Mouse (Mus musculus) bone marrow macrophage, adult 2 months (primary cell): ENCODE data around the gene Upb1. TPM values are rescaled to one million over a fixed set of nuclear protein-coding genes. Genes with fewer than 3 reads are reported as not detected.
"Not testable (repeated sequence)": the region's sequence is repeated elsewhere in the genome, so short reads cannot be mapped to it uniquely, and the experiment has no call there.

Experiments
- H3K27ac ChIP-seq: 2 replicates; pipeline ENCODE4 v1.5.1; 2012; ENCODE audit warnings: low read depth, low read length; ENCODE audit not compliant: insufficient read depth
- H3K4me1 ChIP-seq: 2 replicates; pipeline ENCODE4 v1.6.1; 2012; ENCODE audit warnings: low read length; ENCODE audit not compliant: control insufficient read depth, insufficient read depth
- H3K4me3 ChIP-seq: 2 replicates; pipeline ENCODE4 v1.5.1; 2012; ENCODE audit warnings: mild to moderate bottlenecking, low read length, moderate library complexity; ENCODE audit not compliant: insufficient read depth
- CTCF ChIP-seq: IDR thresholded peaks from 2 replicates; pipeline ENCODE4 v1.5.1; 2012; ENCODE audit warnings: low read depth, mild to moderate bottlenecking, low read length, moderate library complexity
- POLR2A ChIP-seq: IDR thresholded peaks from 2 replicates; pipeline ENCODE4 v1.6.1; 2012; ENCODE audit warnings: mild to moderate bottlenecking, low read depth, low read length, borderline replicate concordance
- polyA plus RNA-seq: library from polyadenylated mRNA; stranded (reverse); fragments of >200 nt; gene quantifications from 2 replicates; pipeline ENCODE4 v1.2.4, GENCODE M21; 2012; ENCODE audit not compliant: missing spikeins, insufficient read depth, insufficient read length

Gene Upb1
- polyA plus RNA-seq, 1 experiment, result not detected

DNA sequence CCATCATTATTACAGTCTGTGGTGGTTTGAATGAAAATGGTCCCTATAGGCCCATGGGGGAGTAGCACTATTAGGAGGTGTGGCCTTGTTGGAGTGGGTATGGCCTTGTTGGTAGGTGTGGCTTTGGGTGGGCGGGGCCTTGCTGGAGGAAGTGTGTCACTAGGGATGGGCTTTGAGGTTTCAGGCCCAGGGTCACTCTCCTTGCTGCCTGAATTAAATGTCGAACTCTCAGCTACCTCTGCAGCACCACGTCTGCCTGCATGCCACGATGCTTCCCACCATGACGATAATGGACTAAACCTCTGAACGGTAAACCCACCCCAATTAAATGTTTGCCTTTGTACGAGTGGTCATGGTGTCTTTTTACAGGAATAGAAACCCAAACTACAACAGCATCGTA, 6.1 kb upstream of the Upb1 start:
- Histone ChIP-seq H3K27ac (no peak overlapping the region), H3K4me3 (no peak overlapping the region), H3K4me1 (peaks cover 9% of the 10 kb centered on the region)
- no peak for TF ChIP-seq CTCF
- no peak for TF ChIP-seq POLR2A

- no peak overlapping the region for H3K4me3 ChIP-seq
- peaks cover 9% of the 10 kb centered on the region for H3K4me1 ChIP-seq
- H3K27ac ChIP-seq, result no peak overlapping the region
- TF ChIP-seq CTCF, result no peak
- no peak for TF ChIP-seq POLR2A
These were observed 3.9 kb upstream of the Upb1 start for GRCm38 (mm10) chr10:75396966-75397365.

DNA sequence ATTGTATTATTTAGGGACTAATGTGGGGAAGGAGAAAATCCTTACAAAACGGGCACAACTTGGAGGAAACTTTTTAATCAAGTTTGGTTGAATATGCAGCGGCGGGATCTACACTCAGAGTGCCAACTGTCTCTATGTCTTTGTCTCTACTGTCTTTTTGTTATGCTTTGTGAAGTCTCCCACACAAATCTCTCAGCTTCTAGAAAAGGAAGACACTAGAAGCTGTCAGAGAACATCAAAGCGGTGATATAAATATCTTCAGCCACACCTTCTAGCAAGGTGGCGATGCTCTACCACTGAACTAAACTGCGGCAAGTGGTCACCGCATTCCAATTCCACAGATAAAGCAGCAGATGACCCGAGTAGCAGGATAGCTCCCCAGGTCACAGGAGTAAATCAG, 5.0 kb downstream of the Upb1 start:
- TF ChIP-seq POLR2A, result no peak
- TF ChIP-seq CTCF, result no peak
- Histone ChIP-seq H3K27ac (no peak overlapping the region), H3K4me1 (no peaks in the 10 kb centered on the region), H3K4me3 (no peak overlapping the region)

GRCm38 (mm10) chr10:75406755-75407154, 5.8 kb downstream of the Upb1 start:
- Histone ChIP-seq H3K4me3 (no peak overlapping the region), H3K27ac (no peak overlapping the region), H3K4me1 (no peaks in the 10 kb centered on the region)
- TF ChIP-seq POLR2A (no peak), CTCF (no peak)

DNA sequence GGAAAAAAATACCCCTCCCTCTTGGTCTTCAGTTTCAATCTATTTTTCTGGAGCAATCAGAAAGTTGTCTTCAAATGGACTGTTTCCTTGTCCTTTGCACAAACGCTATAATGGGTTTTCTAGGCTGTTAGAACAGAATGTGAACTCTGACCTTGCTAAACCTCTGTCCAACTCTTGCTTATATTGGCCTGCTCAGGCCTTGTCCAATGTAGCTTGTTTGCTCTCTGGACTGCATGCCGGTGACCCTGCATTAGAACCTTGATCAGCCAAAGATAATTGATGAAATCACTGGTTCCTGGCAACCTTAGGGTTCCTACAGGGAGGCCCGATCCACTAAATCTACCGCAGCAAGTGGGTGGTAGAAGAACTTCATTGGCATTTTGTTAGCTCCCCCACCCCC, 6.8 kb downstream of the Upb1 start:
- Histone ChIP-seq H3K27ac (no peak overlapping the region), H3K4me3 (no peak overlapping the region)
- TF ChIP-seq POLR2A, result no peak
- no peak for TF ChIP-seq CTCF

GRCm38 (mm10) chr10:75411343-75412113, 10.6 kb downstream of the Upb1 start:
- H3K4me1 ChIP-seq, H3K27ac ChIP-seq: not testable (repeated sequence)

More for the DNA sequence above, 6.8 kb downstream of the Upb1 start:
- H3K4me1 ChIP-seq, result no peaks in the 10 kb centered on the region

DNA sequence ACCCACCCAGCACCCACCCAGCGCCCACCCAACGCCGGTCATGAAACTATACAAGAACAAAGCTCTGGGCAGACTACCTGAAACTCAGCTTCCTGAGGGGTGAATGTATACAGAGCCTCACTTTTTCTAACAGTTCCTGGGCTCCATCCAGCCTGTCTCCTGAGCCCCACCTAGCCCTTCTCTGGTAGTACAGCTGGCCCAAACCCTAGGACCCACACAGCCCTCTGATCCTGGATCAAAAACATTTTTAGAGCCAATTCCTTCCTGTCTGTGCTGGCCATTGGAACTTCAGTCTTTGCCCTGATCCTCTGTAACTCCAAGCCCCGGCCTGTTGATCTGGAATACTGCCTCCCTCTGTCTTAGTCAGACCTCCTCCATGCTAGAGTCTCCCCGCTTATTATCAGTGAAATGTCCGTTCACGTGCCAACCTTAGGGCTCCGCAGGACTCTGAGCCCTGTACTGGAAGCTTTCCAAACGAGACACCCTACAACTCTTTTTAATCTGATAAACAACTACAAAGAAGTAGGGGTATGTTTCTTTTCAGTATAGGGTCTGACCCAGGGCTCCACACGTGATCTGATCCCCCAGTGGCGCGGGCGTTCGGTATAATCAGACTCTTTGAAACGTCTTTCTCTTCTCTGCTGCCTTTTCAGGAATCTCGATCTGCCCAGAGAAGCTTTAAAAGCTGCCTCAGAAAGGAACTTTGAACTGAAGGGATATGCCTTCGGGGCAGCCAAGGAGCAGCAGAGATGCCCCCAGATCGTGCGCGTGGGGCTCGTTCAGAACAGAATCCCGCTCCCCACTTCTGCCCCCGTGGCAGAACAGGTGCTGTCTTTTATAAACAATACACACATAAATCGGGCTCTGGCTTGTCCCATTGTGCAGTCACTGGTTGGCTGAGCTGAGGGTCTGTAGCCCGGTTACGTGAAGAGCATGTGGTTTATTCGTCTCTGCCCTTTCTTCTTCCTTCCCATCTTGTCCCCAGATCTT, 11.5 kb downstream of the Upb1 start:
- TF ChIP-seq CTCF, result no peak
- no peak for TF ChIP-seq POLR2A
- Histone ChIP-seq H3K27ac (no peak overlapping the region), H3K4me3 (no peak overlapping the region), H3K4me1 (no peaks in the 10 kb centered on the region)

More at GRCm38 (mm10) chr10:75411343-75412113, 10.6 kb downstream of the Upb1 start:
- not testable (repeated sequence) for H3K4me3 ChIP-seq

- TF ChIP-seq CTCF (no peak), POLR2A (no peak)
- Histone ChIP-seq H3K4me1 (no peaks in the 10 kb centered on the region), H3K27ac (no peak overlapping the region), H3K4me3 (no peak overlapping the region)
These were observed 14.0 kb downstream of the Upb1 start for GRCm38 (mm10) chr10:75414925-75415324.

DNA sequence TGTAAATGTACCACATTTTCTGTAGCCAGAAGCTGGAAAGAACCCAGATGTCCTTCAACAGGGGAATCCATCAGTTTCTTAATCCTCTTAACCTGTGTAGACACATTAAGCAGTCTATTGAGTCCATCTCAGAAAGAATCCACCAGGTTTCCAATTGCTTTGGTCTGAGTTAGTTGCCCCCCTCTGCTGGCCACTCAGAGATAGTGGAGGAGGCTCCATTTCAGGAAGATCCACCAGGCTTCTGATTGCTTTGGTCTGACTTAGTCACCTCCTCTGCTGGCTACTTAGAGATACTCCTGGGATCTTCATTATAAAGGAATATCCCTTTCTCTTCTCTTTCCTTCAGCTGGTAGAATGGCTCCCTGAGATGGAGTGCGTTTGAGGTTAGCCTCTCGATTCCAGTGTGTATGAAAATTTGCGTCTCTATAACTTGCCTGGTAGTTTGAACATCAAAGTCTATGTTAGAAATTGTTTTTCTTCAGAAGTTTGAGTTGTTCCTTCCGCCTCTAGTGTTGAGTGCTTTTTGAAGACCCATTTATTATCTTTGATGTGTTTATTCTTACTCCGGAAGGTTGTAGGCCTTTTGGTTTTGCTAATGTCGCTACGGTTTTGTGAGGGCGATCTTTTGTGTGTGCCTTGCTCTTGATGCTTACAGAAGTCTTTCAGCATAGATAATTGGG, 16.6 kb downstream of the Upb1 start:
- no peaks in the 10 kb centered on the region for H3K4me1 ChIP-seq
- no peak overlapping the region for H3K4me3 ChIP-seq
- H3K27ac ChIP-seq, result no peak overlapping the region
- TF ChIP-seq CTCF (no peak), POLR2A (no peak)

DNA sequence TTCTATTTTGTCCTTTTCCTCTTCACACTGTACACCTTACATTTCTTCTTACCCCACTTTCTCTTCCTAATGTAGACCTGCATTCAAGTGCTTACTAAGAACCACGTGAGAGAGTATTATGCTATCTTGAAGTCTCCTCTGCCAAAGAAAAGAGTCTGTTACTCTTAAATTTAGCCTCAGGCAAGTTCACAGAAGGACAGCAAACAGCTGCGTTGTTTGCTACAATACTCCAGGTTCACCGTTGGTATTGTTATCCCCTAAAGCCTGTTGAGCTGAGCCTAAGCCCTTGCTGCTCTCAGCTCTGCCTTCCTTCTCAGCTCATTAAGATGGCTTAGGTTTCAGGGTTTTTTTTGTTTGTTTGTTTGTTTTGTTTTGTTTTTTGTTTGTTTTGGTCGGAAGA, 17.8 kb downstream of the Upb1 start:
- Histone ChIP-seq H3K4me3 (no peak overlapping the region), H3K27ac (no peak overlapping the region), H3K4me1 (no peaks in the 10 kb centered on the region)
- TF ChIP-seq POLR2A (no peak), CTCF (no peak)
